Mouse (Mus musculus): ENCODE data around the gene Slc13a1. TPM values are rescaled to one million over a fixed set of nuclear protein-coding genes. Genes with fewer than 3 reads are reported as not detected.

Slc13a1 gene
- polyA plus RNA-seq, 1 experiment from 2014 or later = 0.20 TPM

DNA sequence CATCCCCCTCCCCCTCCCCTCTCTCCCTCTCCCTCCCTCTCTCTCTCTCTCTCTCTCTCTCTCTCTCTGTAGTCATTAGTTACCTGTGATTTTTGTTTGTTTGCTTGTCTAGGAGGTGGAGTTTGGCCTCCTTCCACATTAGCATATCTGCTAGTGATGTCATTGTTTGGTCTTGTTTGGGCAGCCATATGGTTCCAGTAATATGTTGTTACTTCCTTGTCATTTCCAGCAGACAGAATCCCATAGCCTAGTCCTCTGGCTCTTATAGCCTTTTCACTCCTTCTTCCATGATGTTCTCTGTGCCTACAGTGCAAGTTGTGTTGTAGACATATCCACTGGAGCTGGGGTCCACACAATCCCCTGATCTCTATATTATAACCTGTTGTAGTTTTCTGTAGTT lies 6.1 kb upstream of the Slc13a1 start:
- Histone ChIP-seq H3K4me1 (replicated peaks; ENCODE audit: control insufficient read depth, insufficient read depth, low read length) (no peaks in the 10 kb centered on the region), H3K9me3 (ENCODE audit: control insufficient read depth, low read length) (no peaks in the 10 kb centered on the region), H3K9ac (ENCODE audit: low read length) (no peak overlapping the region), H3K4me3 (ENCODE audit: low read depth, low read length) (no peak overlapping the region), H3K27ac (ENCODE audit: low read depth) (no peak overlapping the region), H3K27me3 (replicated peaks; ENCODE audit: control insufficient read depth, insufficient read depth, low read length) (no peaks in the 10 kb centered on the region), H3K36me3 (ENCODE audit: control insufficient read depth, insufficient read depth, low read length) (no peaks in the 10 kb centered on the region), H3K4me2 (ENCODE audit: low read length) (no peak overlapping the region)
- no peak for DNase-seq (ENCODE audit: low spot score)
- no peak for ATAC-seq (replicated peaks; ENCODE audit: low FRiP score, low TSS enrichment, low read depth)

DNA sequence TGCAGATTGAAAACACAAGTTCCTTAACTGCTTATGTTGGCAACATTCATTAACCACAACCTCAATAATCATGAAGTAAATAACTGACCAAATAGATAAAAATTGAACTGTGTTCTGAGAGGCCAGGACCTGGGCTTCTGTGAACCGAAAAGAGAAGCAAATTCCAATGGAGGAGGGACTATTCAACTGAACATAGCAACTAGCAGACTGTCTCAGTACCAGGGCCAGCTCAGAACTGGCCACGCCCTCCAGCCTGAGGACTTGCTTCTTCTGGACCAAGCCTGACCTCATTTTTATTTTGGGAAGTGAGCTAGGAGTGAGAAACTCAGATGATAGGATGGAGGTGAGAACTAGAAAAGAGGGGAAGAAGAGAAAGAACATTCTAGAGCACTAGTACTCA lies 4.8 kb upstream of the Slc13a1 start:
- no peak overlapping the region for H3K9ac ChIP-seq (ENCODE audit: low read length)
- DNase-seq (ENCODE audit: low spot score) (no peak), ATAC-seq (replicated peaks; ENCODE audit: low FRiP score, low TSS enrichment, low read depth) (no peak)
- H3K4me1 ChIP-seq (replicated peaks; ENCODE audit: control insufficient read depth, insufficient read depth, low read length) = no peaks in the 10 kb centered on the region
- no peak overlapping the region for H3K4me2 ChIP-seq (ENCODE audit: low read length)
- H3K4me3 ChIP-seq (ENCODE audit: low read depth, low read length) = no peak overlapping the region
- no peaks in the 10 kb centered on the region for H3K36me3 ChIP-seq (ENCODE audit: control insufficient read depth, insufficient read depth, low read length)
- no peaks in the 10 kb centered on the region for H3K9me3 ChIP-seq (ENCODE audit: control insufficient read depth, low read length)
- H3K27me3 ChIP-seq (replicated peaks; ENCODE audit: control insufficient read depth, insufficient read depth, low read length) = no peaks in the 10 kb centered on the region
- 53% methylated on average over 2 of the region's 2 CpGs for WGBS
- no peak overlapping the region for H3K27ac ChIP-seq (ENCODE audit: low read depth)

DNA sequence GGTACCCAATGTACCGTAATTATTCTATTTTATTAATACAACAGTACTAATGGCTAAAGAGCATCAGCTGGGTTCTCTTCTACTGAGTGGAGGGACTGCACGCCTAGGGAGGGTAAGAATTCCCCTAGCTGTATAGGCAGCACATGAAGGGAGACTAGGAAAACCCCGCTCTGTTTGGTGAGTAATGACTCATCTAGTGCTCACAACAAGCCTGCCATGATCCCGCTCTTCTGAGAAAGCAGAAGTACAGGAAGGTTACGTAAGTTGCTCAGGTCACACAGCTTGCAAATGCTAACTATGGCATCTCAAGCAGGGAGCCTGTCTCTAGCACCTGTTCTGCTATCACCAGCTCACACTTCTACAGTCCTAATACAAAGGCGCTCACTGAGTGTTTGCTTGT lies 1.1 kb downstream of the Slc13a1 start:
- H3K4me3 ChIP-seq (ENCODE audit: low read depth, low read length) = no peak overlapping the region
- no peaks in the 10 kb centered on the region for H3K36me3 ChIP-seq (ENCODE audit: control insufficient read depth, insufficient read depth, low read length)
- H3K9ac ChIP-seq (ENCODE audit: low read length) = no peak overlapping the region
- H3K27ac ChIP-seq (ENCODE audit: low read depth) = no peak overlapping the region
- no peaks in the 10 kb centered on the region for H3K9me3 ChIP-seq (ENCODE audit: control insufficient read depth, low read length)
- no peaks in the 10 kb centered on the region for H3K4me1 ChIP-seq (replicated peaks; ENCODE audit: control insufficient read depth, insufficient read depth, low read length)
- WGBS = 82% methylated on average over 6 of the region's 6 CpGs
- ATAC-seq (replicated peaks; ENCODE audit: low FRiP score, low TSS enrichment, low read depth) (no peak), DNase-seq (ENCODE audit: low spot score) (no peak)
- H3K27me3 ChIP-seq (replicated peaks; ENCODE audit: control insufficient read depth, insufficient read depth, low read length) = no peaks in the 10 kb centered on the region
- H3K4me2 ChIP-seq (ENCODE audit: low read length) = no peak overlapping the region

DNA sequence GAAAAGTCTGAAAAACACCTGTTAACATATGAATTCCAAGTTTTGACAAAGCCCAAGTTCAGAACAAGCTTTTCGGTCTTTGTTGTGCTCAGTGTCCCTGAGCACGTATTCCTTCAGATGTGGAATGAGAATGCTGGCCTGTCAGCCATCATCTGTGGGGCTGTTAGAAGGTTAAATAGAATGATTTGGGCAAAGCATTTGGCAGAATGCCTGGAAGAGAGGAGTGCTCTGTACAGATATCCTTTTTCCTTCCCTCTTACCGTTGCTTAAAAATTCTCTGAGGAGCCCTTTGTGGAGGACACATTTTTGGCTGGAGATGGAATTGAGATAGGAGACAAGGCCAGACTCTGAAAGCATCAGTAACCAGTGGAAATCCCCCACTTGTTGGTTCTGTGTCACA lies 2.6 kb downstream of the Slc13a1 start:
- no peaks in the 10 kb centered on the region for H3K27me3 ChIP-seq (replicated peaks; ENCODE audit: control insufficient read depth, insufficient read depth, low read length)
- H3K27ac ChIP-seq (ENCODE audit: low read depth) = no peak overlapping the region
- H3K4me1 ChIP-seq (replicated peaks; ENCODE audit: control insufficient read depth, insufficient read depth, low read length) = no peaks in the 10 kb centered on the region
- H3K36me3 ChIP-seq (ENCODE audit: control insufficient read depth, insufficient read depth, low read length) = no peaks in the 10 kb centered on the region
- 61% methylated on average over 3 of the region's 3 CpGs for WGBS
- no peak overlapping the region for H3K4me3 ChIP-seq (ENCODE audit: low read depth, low read length)
- H3K4me2 ChIP-seq (ENCODE audit: low read length) = no peak overlapping the region
- no peak overlapping the region for H3K9ac ChIP-seq (ENCODE audit: low read length)
- ATAC-seq (replicated peaks; ENCODE audit: low FRiP score, low TSS enrichment, low read depth) (no peak), DNase-seq (ENCODE audit: low spot score) (no peak)
- no peaks in the 10 kb centered on the region for H3K9me3 ChIP-seq (ENCODE audit: control insufficient read depth, low read length)

DNA sequence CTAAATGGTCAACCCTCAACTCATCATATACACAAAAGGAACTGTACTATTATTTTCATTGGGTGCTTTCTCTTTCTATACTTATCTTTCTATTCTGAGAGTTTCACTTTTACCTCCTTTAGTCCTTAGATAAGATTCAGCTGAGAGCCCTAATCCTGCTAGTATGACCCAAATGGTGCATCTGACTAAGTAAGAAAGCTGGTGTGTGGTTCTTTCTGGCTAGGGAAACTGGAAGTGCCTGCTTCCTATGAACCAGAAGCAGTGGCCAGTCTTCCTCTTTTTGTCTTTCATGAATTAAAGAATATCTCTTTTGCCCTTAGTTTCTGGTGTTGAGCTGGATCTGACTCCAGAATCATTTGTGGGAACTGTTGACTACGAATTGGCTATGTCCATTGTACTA lies 8.1 kb downstream of the Slc13a1 start:
- H3K4me2 ChIP-seq (ENCODE audit: low read length) = no peak overlapping the region
- H3K27ac ChIP-seq (ENCODE audit: low read depth) = no peak overlapping the region
- DNase-seq (ENCODE audit: low spot score) = no peak
- no peaks in the 10 kb centered on the region for H3K4me1 ChIP-seq (replicated peaks; ENCODE audit: control insufficient read depth, insufficient read depth, low read length)
- ATAC-seq (replicated peaks; ENCODE audit: low FRiP score, low TSS enrichment, low read depth) = no peak
- no peaks in the 10 kb centered on the region for H3K27me3 ChIP-seq (replicated peaks; ENCODE audit: control insufficient read depth, insufficient read depth, low read length)
- 78% methylated on average over 1 of the region's 1 CpGs for WGBS
- no peaks in the 10 kb centered on the region for H3K36me3 ChIP-seq (ENCODE audit: control insufficient read depth, insufficient read depth, low read length)
- no peak overlapping the region for H3K9ac ChIP-seq (ENCODE audit: low read length)
- no peaks in the 10 kb centered on the region for H3K9me3 ChIP-seq (ENCODE audit: control insufficient read depth, low read length)
- no peak overlapping the region for H3K4me3 ChIP-seq (ENCODE audit: low read depth, low read length)

GRCm38 (mm10) chr6:24154901-24155300 lies 13.0 kb downstream of the Slc13a1 start:
- H3K9me3 ChIP-seq (ENCODE audit: control insufficient read depth, low read length) = no peaks in the 10 kb centered on the region
- no peak for ATAC-seq (replicated peaks; ENCODE audit: low FRiP score, low TSS enrichment, low read depth)
- 60% methylated on average over 4 of the region's 4 CpGs for WGBS

DNA sequence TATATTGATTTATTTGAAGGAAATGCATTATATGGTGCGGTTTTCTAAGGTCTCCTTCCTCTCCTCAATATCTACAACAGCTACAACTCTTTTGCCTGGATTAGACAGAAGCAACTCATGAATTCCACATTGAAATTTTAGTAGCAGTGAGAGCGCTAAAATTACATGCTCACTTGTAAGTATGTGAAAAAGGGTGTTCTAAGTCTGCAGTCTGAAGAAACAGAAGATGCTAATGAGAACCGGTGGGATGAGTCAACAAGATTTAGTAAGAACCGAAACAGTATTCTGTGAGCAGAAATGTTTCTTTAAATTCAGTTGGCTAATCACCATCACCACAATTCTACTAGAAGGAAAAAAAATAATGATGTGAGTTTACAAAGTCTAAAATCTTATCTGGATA lies 34.9 kb downstream of the Slc13a1 start:
- Histone ChIP-seq H3K27me3 (replicated peaks; ENCODE audit: control insufficient read depth, insufficient read depth, low read length) (no peaks in the 10 kb centered on the region), H3K36me3 (ENCODE audit: control insufficient read depth, insufficient read depth, low read length) (no peaks in the 10 kb centered on the region), H3K9ac (ENCODE audit: low read length) (no peak overlapping the region), H3K4me1 (replicated peaks; ENCODE audit: control insufficient read depth, insufficient read depth, low read length) (no peaks in the 10 kb centered on the region), H3K4me2 (ENCODE audit: low read length) (no peak overlapping the region), H3K27ac (ENCODE audit: low read depth) (no peak overlapping the region), H3K9me3 (ENCODE audit: control insufficient read depth, low read length) (no peaks in the 10 kb centered on the region), H3K4me3 (ENCODE audit: low read depth, low read length) (no peak overlapping the region)
- DNase-seq (ENCODE audit: low spot score) (no peak), ATAC-seq (replicated peaks; ENCODE audit: low FRiP score, low TSS enrichment, low read depth) (no peak)
- WGBS = 86% methylated on average over 4 of the region's 4 CpGs

More at GRCm38 (mm10) chr6:24154901-24155300, 13.0 kb downstream of the Slc13a1 start:
- H3K27me3 ChIP-seq (replicated peaks; ENCODE audit: control insufficient read depth, insufficient read depth, low read length) = no peaks in the 10 kb centered on the region
- H3K36me3 ChIP-seq (ENCODE audit: control insufficient read depth, insufficient read depth, low read length) = no peaks in the 10 kb centered on the region
- no peak overlapping the region for H3K4me2 ChIP-seq (ENCODE audit: low read length)
- no peak for DNase-seq (ENCODE audit: low spot score)
- no peak overlapping the region for H3K4me3 ChIP-seq (ENCODE audit: low read depth, low read length)
- no peak overlapping the region for H3K9ac ChIP-seq (ENCODE audit: low read length)
- H3K4me1 ChIP-seq (replicated peaks; ENCODE audit: control insufficient read depth, insufficient read depth, low read length) = no peaks in the 10 kb centered on the region
- no peak overlapping the region for H3K27ac ChIP-seq (ENCODE audit: low read depth)

GRCm38 (mm10) chr6:24122632-24123031 lies 45.3 kb downstream of the Slc13a1 start:
- ATAC-seq (replicated peaks; ENCODE audit: low FRiP score, low TSS enrichment, low read depth) = no peak

DNA sequence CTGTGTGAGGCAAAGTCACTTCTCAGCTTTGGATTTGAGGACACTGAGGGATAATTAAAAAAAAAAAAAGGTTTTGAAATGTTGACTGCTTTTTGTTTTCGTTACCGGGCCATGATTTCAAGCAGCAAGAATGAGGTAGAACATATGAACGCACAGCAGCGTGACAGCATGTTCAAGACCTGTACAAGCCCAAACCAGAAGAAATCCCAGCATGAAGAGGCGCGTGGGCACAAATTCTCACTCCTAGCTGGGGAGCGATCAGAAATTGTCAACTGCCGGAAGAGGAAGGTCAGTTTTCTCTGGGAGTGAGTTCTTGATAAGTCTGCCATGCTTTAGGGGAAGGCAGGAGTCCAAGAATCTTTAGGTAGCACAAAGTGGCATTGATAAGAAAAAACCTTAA lies 56.3 kb downstream of the Slc13a1 start:
- 92% methylated on average over 8 of the region's 8 CpGs for WGBS
- H3K27ac ChIP-seq (ENCODE audit: low read depth) = no peak overlapping the region
- no peak overlapping the region for H3K9ac ChIP-seq (ENCODE audit: low read length)
- H3K36me3 ChIP-seq (ENCODE audit: control insufficient read depth, insufficient read depth, low read length) = no peaks in the 10 kb centered on the region
- H3K9me3 ChIP-seq (ENCODE audit: control insufficient read depth, low read length) = no peaks in the 10 kb centered on the region
- no peak overlapping the region for H3K4me2 ChIP-seq (ENCODE audit: low read length)
- H3K4me3 ChIP-seq (ENCODE audit: low read depth, low read length) = no peak overlapping the region
- H3K27me3 ChIP-seq (replicated peaks; ENCODE audit: control insufficient read depth, insufficient read depth, low read length) = no peaks in the 10 kb centered on the region
- ATAC-seq (replicated peaks; ENCODE audit: low FRiP score, low TSS enrichment, low read depth) (no peak), DNase-seq (ENCODE audit: low spot score) (no peak)
- H3K4me1 ChIP-seq (replicated peaks; ENCODE audit: control insufficient read depth, insufficient read depth, low read length) = no peaks in the 10 kb centered on the region

More at GRCm38 (mm10) chr6:24122632-24123031, 45.3 kb downstream of the Slc13a1 start:
- no peak overlapping the region for H3K4me2 ChIP-seq (ENCODE audit: low read length)
- no peak overlapping the region for H3K9ac ChIP-seq (ENCODE audit: low read length)
- no peaks in the 10 kb centered on the region for H3K27me3 ChIP-seq (replicated peaks; ENCODE audit: control insufficient read depth, insufficient read depth, low read length)
- no peak overlapping the region for H3K4me3 ChIP-seq (ENCODE audit: low read depth, low read length)
- H3K36me3 ChIP-seq (ENCODE audit: control insufficient read depth, insufficient read depth, low read length) = no peaks in the 10 kb centered on the region
- no peaks in the 10 kb centered on the region for H3K9me3 ChIP-seq (ENCODE audit: control insufficient read depth, low read length)
- no peaks in the 10 kb centered on the region for H3K4me1 ChIP-seq (replicated peaks; ENCODE audit: control insufficient read depth, insufficient read depth, low read length)
- no peak for DNase-seq (ENCODE audit: low spot score)
- H3K27ac ChIP-seq (ENCODE audit: low read depth) = no peak overlapping the region

Measured in intestine, embryonic 14.5 days (tissue).